Mouse (Mus musculus) liver, postnatal 0 days (tissue): Measurements from ENCODE around the gene Tbc1d20. TPM values are rescaled to one million over a fixed set of nuclear protein-coding genes. Genes with fewer than 3 reads are reported as not detected.

Experiments used
- ATAC-seq: fragments of 200-750 bp; cut with Nextera tagmentation; 2 replicates; pipeline ENCODE4 v1.8.0; 2017; ENCODE audit warnings: mild to moderate bottlenecking, moderate library complexity
- DNase-seq: peaks from one replicate; pipeline ENCODE4 v3.0.0-alpha.2; 2016
- H3K27ac ChIP-seq: fragments of 300-500 bp; sonication (generic); 2 replicates; pipeline ENCODE4 v1.5.1; 2014; ENCODE audit warnings: antibody characterized with exemption, moderate library complexity, mild to moderate bottlenecking, low read depth
- H3K27me3 ChIP-seq: fragments of 300-500 bp; sonication (generic); 2 replicates; pipeline ENCODE4 v1.6.1; 2014; ENCODE audit warnings: low read length, control low read depth, mixed read lengths; ENCODE audit not compliant: insufficient read depth
- H3K36me3 ChIP-seq: fragments of 300-500 bp; sonication (generic); replicated peaks from 2 replicates; pipeline ENCODE4 v1.6.1; 2014; ENCODE audit warnings: mild to moderate bottlenecking, control low read depth, low read length, moderate library complexity, mixed read lengths; ENCODE audit not compliant: insufficient read depth
- H3K4me1 ChIP-seq: fragments of 300-500 bp; sonication (generic); 2 replicates; pipeline ENCODE4 v1.6.1; 2014; ENCODE audit warnings: antibody characterized with exemption, mild to moderate bottlenecking, control low read depth; ENCODE audit not compliant: insufficient read depth
- H3K4me2 ChIP-seq: fragments of 300-500 bp; sonication (generic); 2 replicates; pipeline ENCODE4 v1.6.1; 2014; ENCODE audit warnings: low read depth, mild to moderate bottlenecking, low read length, moderate library complexity, mixed read lengths
- H3K4me3 ChIP-seq: fragments of 300-500 bp; sonication (generic); 2 replicates; pipeline ENCODE4 v1.5.1; 2014; ENCODE audit warnings: low read depth, low read length
- H3K9ac ChIP-seq: fragments of 300-500 bp; sonication (generic); replicated peaks from 2 replicates; pipeline ENCODE4 v1.6.1; 2014; ENCODE audit warnings: mild to moderate bottlenecking, moderate library complexity
- H3K9me3 ChIP-seq: fragments of 300-500 bp; sonication (generic); 2 replicates; pipeline ENCODE4 v1.6.1; 2016; ENCODE audit warnings: mild to moderate bottlenecking, control low read depth, low read length, mixed read lengths
- CTCF ChIP-seq: sonication (generic); IDR thresholded peaks from 2 replicates; pipeline ENCODE4 v1.5.1; 2016; ENCODE audit warnings: antibody characterized with exemption, low read depth
- EP300 ChIP-seq: IDR thresholded peaks from 2 replicates; pipeline ENCODE4 v1.6.1; 2016; ENCODE audit warnings: antibody characterized with exemption, low read depth, mild to moderate bottlenecking
- WGBS: fragments of 180-500 bp; shearing (Covaris S2); extraction: QIAGEN DNeasy Blood & Tissue Kit; methylation state at CpG from one replicate; pipeline ENCODE4 v1.1.7; 2014; ENCODE audit not compliant: insufficient replicate concordance; 5-methylcytosine and 5-hydroxymethylcytosine counted together
- polyA plus RNA-seq: library from polyadenylated mRNA; unstranded; fragments of >200 nt; fragmentation: Nextera tagmentation; extraction: Ambion mirVana; gene quantifications from 2 replicates; pipeline ENCODE4 v1.2.1, GENCODE M21; 2015

The Tbc1d20 gene
- polyA plus RNA-seq, 1 experiment from 2014 or later: 7.8 TPM

GRCm38 (mm10) chr2:152330858-152331423, 37.3 kb downstream of the Tbc1d20 start:
- Histone ChIP-seq H3K36me3 (peaks cover 26% of the 10 kb centered on the region), H3K27me3 (no peaks in the 10 kb centered on the region), H3K4me3 (peak overlapping the region; percentile 77), H3K9me3 (no peaks in the 10 kb centered on the region), H3K4me2 (peak overlapping the region; percentile 74), H3K9ac (peak overlapping the region; percentile 85), H3K4me1 (peaks cover 31% of the 10 kb centered on the region), H3K27ac (peak overlapping the region; percentile 97)
- TF ChIP-seq CTCF (0 out of 2 replicates have a peak, but pooled peaks have one; percentile 22), EP300 (no peak)
- WGBS: 22% methylated on average over 7 of the region's 7 CpGs
- ATAC-seq (no peak), DNase-seq (peak; percentile 38)

GRCm38 (mm10) chr2:152332101-152332825, 38.6 kb downstream of the Tbc1d20 start, which contains the start of gene Rbck1:
TSS of gene Rbck1 (minus strand) at chr2:152332653.
- TF ChIP-seq CTCF (no peak), EP300 (peak; percentile 59; the same call in 1 of the 2 replicates)
- H3K4me3 ChIP-seq: peak within 1 kb of the TSS; percentile 77
- no peaks in the 10 kb centered on the region for H3K27me3 ChIP-seq
- WGBS: 1% methylated on average over 54 of the region's 54 CpGs
- H3K9me3 ChIP-seq: no peaks in the 10 kb centered on the region
- DNase-seq (peak; percentile 96), ATAC-seq (peak; percentile 92)
- H3K4me2 ChIP-seq: peak within 1 kb of the TSS; percentile 74
- H3K27ac ChIP-seq: peak within 1 kb of the TSS; percentile 97
- peaks cover 31% of the 10 kb centered on the region for H3K4me1 ChIP-seq
- peak within 1 kb of the TSS; percentile 85 for H3K9ac ChIP-seq
- H3K36me3 ChIP-seq: peaks cover 13% of the 10 kb centered on the region; the same call in 1 of the 2 replicates

- 0 out of 2 replicates have a peak overlapping the region, but pooled peaks have one; percentile 74 for H3K4me2 ChIP-seq
- TF ChIP-seq CTCF (no peak), EP300 (no peak)
- no peak overlapping the region for H3K27ac ChIP-seq
- H3K4me1 ChIP-seq: peaks cover 31% of the 10 kb centered on the region
- H3K9ac ChIP-seq: no peak overlapping the region
- no peaks in the 10 kb centered on the region for H3K9me3 ChIP-seq
- no peak for DNase-seq
- WGBS: 73% methylated on average over 4 of the region's 4 CpGs
- ATAC-seq: no peak
- H3K4me3 ChIP-seq: no peak overlapping the region
- H3K27me3 ChIP-seq: no peaks in the 10 kb centered on the region
- H3K36me3 ChIP-seq: peaks cover 10% of the 10 kb centered on the region; the same call in 1 of the 2 replicates
Observed at GRCm38 (mm10) chr2:152333345-152334006, 39.8 kb downstream of the Tbc1d20 start.

- Histone ChIP-seq H3K27me3 (no peaks in the 10 kb centered on the region), H3K36me3 (no peaks in the 10 kb centered on the region; the same call in 1 of the 2 replicates), H3K4me3 (no peak overlapping the region), H3K4me2 (no peak overlapping the region), H3K9me3 (no peaks in the 10 kb centered on the region), H3K9ac (no peak overlapping the region), H3K4me1 (peaks cover 30% of the 10 kb centered on the region), H3K27ac (no peak overlapping the region)
- WGBS: 30% methylated on average over 11 of the region's 11 CpGs
- no peak for ATAC-seq
- DNase-seq: no peak
- TF ChIP-seq CTCF (no peak), EP300 (no peak)
Observed at GRCm38 (mm10) chr2:152335289-152335820, 41.7 kb downstream of the Tbc1d20 start.

GRCm38 (mm10) chr2:152336856-152337255, 43.2 kb downstream of the Tbc1d20 start:
- ATAC-seq (no peak), DNase-seq (no peak)
- H3K27ac ChIP-seq: no peak overlapping the region
- H3K27me3 ChIP-seq: no peaks in the 10 kb centered on the region
- H3K4me1 ChIP-seq: peaks cover 18% of the 10 kb centered on the region
- no peak overlapping the region for H3K9ac ChIP-seq
- no peak overlapping the region for H3K4me2 ChIP-seq
- H3K36me3 ChIP-seq: no peaks in the 10 kb centered on the region; the same call in 1 of the 2 replicates
- 70% methylated on average over 1 of the region's 1 CpGs for WGBS
- H3K9me3 ChIP-seq: no peaks in the 10 kb centered on the region
- H3K4me3 ChIP-seq: no peak overlapping the region
- TF ChIP-seq EP300 (no peak), CTCF (no peak)
